In the genomic region with DNA sequence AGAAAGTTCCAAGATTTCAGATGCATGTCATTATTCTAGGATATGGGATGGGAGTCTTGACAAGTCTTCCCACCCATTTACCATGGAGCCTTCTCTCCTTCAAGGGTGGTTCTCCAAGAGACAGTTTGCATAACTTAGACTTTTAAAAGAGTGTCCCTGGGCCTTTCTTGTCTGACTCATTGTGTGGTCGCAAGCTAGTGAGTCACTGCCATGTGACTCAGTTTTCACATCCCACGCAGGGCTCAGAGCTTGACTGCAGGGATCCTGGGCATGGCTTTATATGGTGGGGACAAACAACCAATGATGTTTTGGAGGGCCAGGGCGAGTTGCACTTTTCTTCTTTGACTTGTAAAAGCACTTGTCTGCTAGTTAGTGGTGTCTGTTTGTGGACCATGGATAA, we compare ENCODE assay signal across 12 mouse cellular contexts. TPM values are rescaled to one million over a fixed set of nuclear protein-coding genes. Genes with fewer than 3 reads are reported as not detected.
DNase-seq lines count a peak whose midpoint lies in the region; ATAC-seq and TF ChIP-seq lines count a peak whose summit lies in the region.
"Had no signal": no experiment of that assay in that cellular context is flagged by ENCODE, and none has a peak within 500 bp of the region (broad histone marks: within the 10 kb centered on the region; RNA-seq: fewer than 3 reads in every experiment).

No protein-coding gene starts in this region.

- no peak for TF ChIP-seq CTCF in olfactory bulb, adult 2 months (IDR thresholded peaks at IDR 0.05; ENCODE audit: insufficient read depth, low read depth, low read length)

- H3K4me1 ChIP-seq in olfactory bulb, adult 2 months (ENCODE audit: control insufficient read depth, insufficient read depth, low read length): peaks cover 14% of the 10 kb centered on the region
- H3K4me1 ChIP-seq: neural tube, embryonic 13.5 days had no signal

- 40% methylated on average over 3 of the region's 3 CpGs for WGBS in olfactory bulb, adult 2 months

- H3K4me3 ChIP-seq in olfactory bulb, adult 2 months (ENCODE audit: insufficient read depth, low read depth, low read length): no peak overlapping the region
- H3K4me3 ChIP-seq: neural tube, embryonic 13.5 days had no signal

- peak overlapping the region; percentile 64; the same call in 1 of the 2 replicates for H3K27ac ChIP-seq in olfactory bulb, adult 2 months (ENCODE audit: insufficient read depth, low read depth, low read length)
- H3K27ac ChIP-seq: neural tube, embryonic 13.5 days had no signal

- ATAC-seq in frontal cortex, adult (ENCODE audit: low TSS enrichment): peak; percentile 78
- ATAC-seq: liver, postnatal 0 days had no signal

- no peak for TF ChIP-seq POLR2A in olfactory bulb, adult 2 months (IDR thresholded peaks at IDR 0.05; ENCODE audit: insufficient read depth, low read depth, low read length)

- DNase-seq in frontal cortex, postnatal 10 days (ENCODE audit: low spot score in 2 of 2): no peak
- peak; percentile 57 to 66 for DNase-seq in right cerebral cortex, adult 2 months (ENCODE audit: low spot score in 2 of 2)
- DNase-seq in right cerebral cortex, postnatal 10 days (ENCODE audit: low spot score in 2 of 2): no peak
- DNase-seq in adrenal gland, postnatal 14 days: peak; percentile 35
- DNase-seq in kidney, postnatal 36 days: no peak
- no peak for DNase-seq in kidney, adult 8-10 months
- DNase-seq: B cell, adult 2 months; kidney, adult 9 months; liver, postnatal 0 days had no signal

RNA-seq across cellular contexts. Expression of gene Prss23, which starts 34.0 kb away (rescaled TPM):
- total RNA-seq in adrenal gland, postnatal 14 days (2021): 20.0 and 20.5 TPM in 2 replicates
- not detected in 2 replicates for polyA plus RNA-seq in olfactory bulb, adult 2 months (2012; ENCODE audit: insufficient read depth, insufficient read length, low replicate concordance, missing spikeins)

Comparison
In these comparisons a context has a peak if more than half of its experiments do, and no peak if none do; other contexts are left out.
1. DNase-seq: peak in right cerebral cortex, adult 2 months (2 of 2) and adrenal gland, postnatal 14 days (single experiment); none in frontal cortex, postnatal 10 days (0 of 2), right cerebral cortex, postnatal 10 days (0 of 2), kidney, postnatal 36 days (0 of 2) and kidney, adult 8-10 months (0 of 2).